Mouse (Mus musculus) kidney, postnatal 10 days (tissue): ENCODE measurements around the gene Rsrc1.

Experiments
- DNase-seq: peaks from one replicate; pipeline ENCODE4 v3.0.0; 2021; ENCODE audit warnings: mixed read lengths

Gene Rsrc1

GRCm38 (mm10) chr3:67284039-67284438, 302.8 kb downstream of the Rsrc1 start:
- no peak for DNase-seq

DNA sequence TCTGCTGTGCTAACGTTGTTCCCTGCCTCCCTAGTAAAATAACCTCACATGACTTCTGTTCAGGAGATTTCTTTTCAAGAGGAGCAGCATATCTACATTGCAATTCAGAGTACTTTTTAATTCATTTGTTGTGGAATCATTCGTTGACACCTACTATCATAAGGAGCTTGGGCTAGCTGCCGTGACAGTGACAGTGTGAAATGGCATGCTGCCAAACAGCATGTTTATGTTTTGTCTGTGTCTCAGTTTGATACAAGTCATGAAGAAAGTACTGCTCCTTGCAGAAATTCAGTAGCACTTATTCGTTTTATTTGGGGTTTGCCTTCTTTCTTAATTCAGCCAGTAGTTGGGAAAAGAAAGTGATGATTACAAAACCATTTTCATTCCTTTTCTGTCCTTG, 303.7 kb downstream of the Rsrc1 start:
- DNase-seq: peak; percentile 10

DNA sequence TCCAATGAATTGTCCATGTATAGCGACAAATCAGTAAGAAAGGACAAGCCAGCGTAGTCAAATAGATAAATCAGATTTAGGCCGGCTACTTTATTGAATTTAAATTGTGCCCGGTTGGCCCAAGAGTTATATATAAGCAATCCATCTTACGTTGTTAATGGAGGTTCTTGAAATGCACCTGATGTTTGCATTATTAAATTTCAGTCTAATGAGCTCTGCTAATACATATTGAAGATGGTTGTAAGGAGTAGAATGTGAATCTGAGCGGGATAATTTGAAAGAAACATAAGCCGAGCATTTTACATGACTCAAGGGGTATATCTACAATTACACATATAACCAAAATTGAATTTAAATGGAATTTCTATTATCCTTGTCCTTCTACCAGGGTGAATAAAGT, 307.5 kb downstream of the Rsrc1 start:
- no peak for DNase-seq

DNA sequence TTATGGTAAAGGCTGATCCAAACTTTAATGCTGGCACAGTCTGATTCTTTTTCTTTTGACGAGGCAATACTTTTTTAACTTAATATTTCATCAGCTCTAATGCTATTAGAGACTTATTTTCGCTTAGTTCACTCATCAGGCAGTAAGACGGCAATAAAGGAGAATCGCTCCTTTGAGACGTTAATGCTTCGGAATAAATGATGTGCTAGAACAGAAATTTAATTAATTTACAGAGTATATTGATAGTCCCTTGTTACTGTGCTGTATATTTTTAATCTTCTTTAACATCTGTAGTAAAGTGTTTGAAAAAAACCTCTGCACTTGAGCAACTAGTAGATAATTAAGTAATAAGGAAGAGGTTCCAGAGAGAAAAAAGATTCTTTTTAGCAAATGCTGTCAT, 308.3 kb downstream of the Rsrc1 start:
- DNase-seq: no peak

DNA sequence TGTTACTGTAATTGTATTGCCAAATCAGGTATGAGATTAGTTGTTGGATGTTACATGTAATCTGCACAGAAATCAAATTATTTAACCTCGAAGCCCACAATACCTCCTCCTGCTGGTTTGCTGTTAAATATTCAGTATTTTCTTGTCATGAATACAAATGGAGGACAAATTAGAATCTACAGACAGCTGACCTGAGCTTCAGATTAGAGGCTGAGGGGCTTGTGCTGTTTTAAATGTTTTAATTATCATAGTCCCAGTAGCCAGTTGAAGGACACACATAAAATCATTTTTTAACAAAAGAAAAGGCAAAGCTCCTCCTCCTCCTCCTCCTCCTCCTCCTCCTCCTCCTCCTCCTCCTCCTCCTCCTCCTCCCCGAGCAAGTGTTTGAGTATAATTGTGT, 327.5 kb downstream of the Rsrc1 start:
- DNase-seq: no peak

DNA sequence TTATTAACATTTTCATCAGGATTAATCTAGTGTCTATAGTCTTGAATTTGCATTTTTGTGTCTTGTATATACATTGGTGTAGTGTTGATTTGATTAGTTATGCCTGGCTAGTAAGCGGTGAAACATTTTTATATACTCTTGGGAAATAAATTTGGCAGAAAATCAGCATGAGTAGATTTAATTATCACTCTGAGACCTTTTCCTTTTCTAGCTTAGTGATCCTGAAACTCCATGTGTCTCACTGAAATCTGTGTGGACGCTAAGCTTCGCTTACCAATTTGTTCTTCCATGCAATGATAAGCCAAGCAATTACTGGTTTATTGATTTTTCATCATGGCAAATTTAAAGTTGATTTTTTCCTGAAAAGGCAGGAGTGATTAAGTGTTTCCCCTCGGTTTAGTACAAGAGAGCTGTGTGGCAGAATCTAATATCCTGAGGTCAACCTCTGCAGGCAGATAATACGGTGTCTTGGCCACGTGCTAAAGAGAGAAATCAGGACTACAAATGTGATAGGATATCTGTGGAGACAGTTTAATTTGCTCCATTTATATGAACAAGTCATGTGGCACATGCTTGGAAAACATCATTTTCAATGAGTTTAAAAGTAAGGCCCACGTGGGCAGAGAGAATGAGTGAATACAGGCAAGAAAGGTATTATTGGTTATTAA, 328.6 kb downstream of the Rsrc1 start:
- no peak for DNase-seq

GRCm38 (mm10) chr3:67311436-67311835, 330.2 kb downstream of the Rsrc1 start:
- no peak for DNase-seq

DNA sequence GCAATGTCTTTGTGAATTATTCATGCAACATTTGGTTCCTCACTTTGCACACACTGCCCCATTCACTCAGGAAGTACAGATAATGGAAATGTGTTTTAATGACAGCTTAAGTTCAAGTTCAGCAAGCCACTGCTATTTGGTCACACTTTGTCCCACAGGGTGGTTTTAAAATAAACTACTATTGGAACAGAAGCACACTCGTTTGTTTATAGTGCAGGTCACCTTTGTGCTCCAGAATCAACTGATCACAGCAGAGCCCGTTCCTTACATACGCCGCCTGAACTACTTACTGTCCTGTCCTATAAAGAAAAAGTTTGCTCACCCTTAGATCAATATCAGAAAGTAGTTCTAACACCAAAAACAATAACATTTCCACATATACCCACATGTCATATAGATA, 341.2 kb downstream of the Rsrc1 start:
- no peak for DNase-seq

- no peak for DNase-seq
Measured at GRCm38 (mm10) chr3:67339558-67339957, 358.4 kb downstream of the Rsrc1 start.

DNA sequence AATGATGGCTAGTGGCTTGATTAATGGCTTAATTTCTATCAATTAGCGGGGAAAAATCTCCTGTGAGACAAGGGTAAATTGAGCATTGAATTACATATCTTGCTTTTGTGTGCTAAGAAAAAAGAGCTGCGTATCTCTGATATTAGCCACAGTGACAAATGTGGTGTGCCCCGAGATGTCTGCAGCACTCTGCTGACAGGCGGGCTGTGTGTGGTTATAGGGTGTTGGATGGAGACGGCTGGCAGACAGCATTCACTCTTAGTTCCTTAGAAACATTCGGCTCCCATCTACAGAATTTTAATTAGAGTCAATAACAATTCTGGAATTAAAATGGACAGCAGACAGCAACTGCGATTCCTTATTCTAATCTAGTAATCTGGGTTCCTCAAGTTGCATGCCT, 359.7 kb downstream of the Rsrc1 start:
- no peak for DNase-seq

DNA sequence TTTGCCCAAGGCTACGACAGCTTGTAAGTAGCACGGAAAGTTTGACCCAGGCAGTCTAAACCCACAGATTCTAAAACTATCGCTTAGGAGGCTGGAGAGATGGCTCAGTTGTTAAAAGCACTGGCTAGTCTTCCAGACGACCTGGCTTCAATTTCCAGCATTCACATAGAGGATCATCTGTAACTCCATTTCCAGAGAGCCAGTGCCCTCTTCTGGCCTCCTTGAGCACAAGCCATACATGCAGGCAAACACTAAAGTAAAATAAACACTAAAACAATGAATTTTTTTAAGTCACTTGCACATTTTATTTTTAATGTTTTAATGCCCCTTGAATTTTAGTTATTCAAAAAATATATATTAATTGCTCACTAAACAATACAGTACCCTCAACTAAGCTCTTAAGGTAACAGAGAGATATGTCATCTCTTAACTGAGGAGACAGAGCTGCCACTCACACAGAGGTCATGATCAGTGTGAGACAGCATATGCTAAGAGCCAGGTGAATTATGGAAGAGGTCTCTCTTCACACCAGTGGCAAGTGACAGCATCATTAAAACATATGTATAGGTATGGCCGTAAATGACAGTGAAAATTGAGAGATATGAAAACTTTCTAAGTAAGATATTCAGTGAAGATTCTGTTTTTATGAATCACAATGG, 361.9 kb downstream of the Rsrc1 start:
- DNase-seq: peak; percentile 8

- peak; percentile 66 for DNase-seq
Measured at GRCm38 (mm10) chr3:67344599-67344998, 363.4 kb downstream of the Rsrc1 start.

- DNase-seq: no peak
Measured at GRCm38 (mm10) chr3:67346674-67347073, 365.5 kb downstream of the Rsrc1 start.

DNA sequence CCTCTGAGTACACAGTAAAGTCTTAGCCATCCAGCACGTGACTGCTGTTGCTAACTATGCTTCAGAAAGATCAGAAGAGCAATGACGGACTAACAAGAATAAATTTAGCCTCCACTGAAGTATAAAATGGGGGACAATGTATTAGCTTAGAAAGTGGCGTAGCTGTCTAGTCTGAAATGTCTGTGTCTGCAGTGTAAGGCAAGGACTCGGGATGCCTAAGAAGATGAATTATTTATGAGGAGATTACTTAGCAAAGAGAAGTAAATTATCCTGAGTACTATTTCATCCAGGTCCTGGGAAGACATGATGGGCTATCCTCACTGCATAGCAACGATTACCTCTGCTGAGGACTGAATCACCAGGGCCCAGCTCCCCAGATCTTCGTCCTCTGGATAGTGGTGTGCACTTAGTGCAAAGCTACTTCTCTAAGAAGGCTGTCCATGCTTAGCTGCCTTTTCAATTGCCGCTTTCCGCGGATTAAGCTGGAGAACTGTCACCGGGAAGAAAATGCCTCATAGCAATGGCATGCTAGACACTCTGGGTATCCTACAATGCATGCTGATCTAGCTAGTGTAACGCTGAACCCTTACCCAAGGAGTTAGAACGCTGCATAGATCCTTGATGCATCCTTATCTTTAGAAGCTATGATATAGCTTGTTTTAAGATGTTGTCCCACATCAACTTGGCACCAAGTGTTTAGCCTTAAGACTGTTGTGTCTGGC, 370.4 kb downstream of the Rsrc1 start:
- DNase-seq: no peak

DNA sequence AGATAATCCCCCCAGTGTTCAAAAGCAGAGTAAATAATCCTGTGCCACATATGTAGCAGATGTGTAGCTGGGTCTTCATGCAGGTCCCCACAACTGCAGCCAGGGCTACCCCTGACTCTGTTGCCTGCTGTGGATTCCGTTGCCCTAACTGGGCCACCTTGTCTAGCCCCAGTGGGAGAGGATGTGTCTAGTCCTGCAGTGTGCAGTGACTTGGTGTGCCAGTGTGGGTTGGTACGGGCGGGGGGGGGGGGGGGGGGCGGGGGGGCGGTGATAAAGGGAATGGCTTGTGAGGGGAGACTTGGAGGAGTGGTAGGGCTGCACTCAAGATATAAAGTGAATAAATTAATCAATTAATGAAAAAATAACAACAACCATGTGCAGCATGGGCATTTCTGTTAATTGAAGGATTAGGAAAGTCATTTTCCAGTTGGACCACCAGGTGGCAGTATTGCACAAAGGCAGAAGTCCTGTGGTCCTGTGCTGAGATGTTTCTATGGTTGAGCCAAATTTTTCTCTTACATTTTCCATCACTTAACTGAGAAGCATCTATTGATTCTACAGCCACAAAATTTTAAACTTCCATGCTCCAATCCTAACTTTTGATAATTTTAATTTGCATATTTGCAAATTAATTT, 371.1 kb downstream of the Rsrc1 start:
- DNase-seq: peak; percentile 47

GRCm38 (mm10) chr3:67352763-67353149, 371.6 kb downstream of the Rsrc1 start:
- DNase-seq: no peak

DNA sequence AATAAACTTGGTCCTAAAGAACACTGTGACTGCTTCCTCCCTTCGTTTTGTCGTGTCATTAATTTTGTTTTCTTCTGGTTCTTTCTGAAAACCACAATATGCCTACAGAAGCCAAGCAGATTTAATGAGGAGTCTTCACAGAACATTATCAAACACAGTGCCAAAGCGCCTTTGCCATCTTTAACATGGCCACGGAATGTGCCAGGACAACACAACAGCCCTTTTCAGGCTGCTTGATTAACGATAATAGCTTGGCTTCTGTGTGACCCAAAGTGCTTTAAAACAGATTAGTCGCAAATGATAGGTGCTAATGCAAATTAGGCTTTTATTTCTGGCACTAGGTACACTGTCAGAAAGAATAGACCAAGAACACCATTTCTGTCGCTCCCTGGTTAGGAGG, 377.2 kb downstream of the Rsrc1 start:
- DNase-seq: no peak

- DNase-seq: no peak
Measured at GRCm38 (mm10) chr3:67366087-67366892, 385.1 kb downstream of the Rsrc1 start.

- DNase-seq: no peak
Measured at GRCm38 (mm10) chr3:67367481-67367880, 386.3 kb downstream of the Rsrc1 start.

DNA sequence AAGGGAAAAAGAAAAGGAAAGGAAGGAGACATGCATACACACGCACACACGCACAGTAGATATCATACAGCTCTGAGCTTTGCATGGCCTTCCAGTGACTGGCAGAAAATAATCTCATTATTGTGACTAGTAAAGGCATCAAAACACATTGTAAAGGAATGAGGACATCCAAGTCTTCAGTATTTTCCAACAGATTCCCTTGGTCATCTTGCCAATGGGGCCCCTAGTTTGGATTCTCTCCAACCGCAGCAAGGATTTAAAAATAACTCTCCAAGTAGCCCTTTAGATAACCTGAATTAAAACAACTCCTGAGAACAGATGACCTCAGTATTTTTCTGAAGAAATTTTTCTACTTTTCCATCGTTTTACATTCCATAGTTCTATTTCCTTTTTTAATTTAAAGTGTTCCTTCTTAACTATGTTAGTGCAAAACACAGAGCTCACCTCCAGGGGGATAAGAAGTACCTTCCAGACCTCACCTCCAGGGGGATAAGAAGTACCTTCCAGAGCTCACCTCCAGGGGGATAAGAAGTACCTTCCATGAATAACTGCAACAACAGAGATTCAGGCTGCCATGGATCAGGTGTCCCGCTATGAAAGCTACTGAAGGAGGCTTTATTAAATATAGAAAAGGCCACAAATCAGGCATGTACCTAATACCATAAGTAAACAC, 388.4 kb downstream of the Rsrc1 start:
- DNase-seq: no peak

DNA sequence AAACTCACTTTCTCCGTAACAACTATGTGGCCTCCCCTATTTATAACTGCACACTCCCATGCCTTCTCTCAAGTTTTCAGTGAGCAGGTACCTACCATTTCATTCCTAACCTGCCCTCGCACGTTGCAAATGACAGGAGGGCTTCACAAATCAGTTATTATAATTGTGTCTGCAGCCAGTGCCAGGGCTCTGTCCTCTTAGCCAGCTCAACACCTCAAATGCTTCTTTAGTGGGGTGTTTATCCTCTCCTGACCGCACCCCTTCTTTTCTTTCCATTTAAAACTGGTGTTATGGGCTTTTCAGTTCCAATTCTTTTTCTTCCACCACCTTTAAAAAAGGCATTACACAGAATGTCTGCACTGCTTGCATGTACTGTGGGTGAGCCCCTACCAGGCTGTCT, 391.0 kb downstream of the Rsrc1 start:
- no peak for DNase-seq

GRCm38 (mm10) chr3:67372781-67373180, 391.6 kb downstream of the Rsrc1 start:
- DNase-seq: no peak
